Mouse (Mus musculus) heart, embryonic 14.5 days (tissue): ENCODE data around the gene Vps25. TPM values are rescaled to one million over a fixed set of nuclear protein-coding genes. Genes with fewer than 3 reads are reported as not detected.

Experiments
- ATAC-seq: fragments of 200-750 bp; cut with Nextera tagmentation; 2 replicates; pipeline ENCODE4 v1.8.0; 2017; ENCODE audit warnings: low read depth, moderate TSS enrichment; ENCODE audit not compliant: insufficient number of reproducible peaks, insufficient read depth, low FRiP score
- H3K27ac ChIP-seq, 2 experiments: fragments of 200-500 bp in 1 of 2; fragments of 300-500 bp in 1 of 2; sonication (generic) in 1 of 2; replicated peaks in 1 of 2; 2 replicates each; pipeline ENCODE4 v1.5.1; 2012 to 2014; ENCODE audit warnings: low read depth in 2 of 2, low read length in 2 of 2, control low read depth in 1 of 2, mild to moderate bottlenecking in 1 of 2, mixed read lengths in 1 of 2; ENCODE audit not compliant: control insufficient read depth in 1 of 2, insufficient read depth in 1 of 2
- H3K27me3 ChIP-seq: fragments of 300-500 bp; sonication (generic); 2 replicates; pipeline ENCODE4 v1.6.1; 2014; ENCODE audit warnings: mild to moderate bottlenecking, low read length, control low read depth; ENCODE audit not compliant: control insufficient read depth, insufficient read depth
- H3K36me3 ChIP-seq: fragments of 300-500 bp; sonication (generic); 2 replicates; pipeline ENCODE4 v1.6.1; 2014; ENCODE audit warnings: mild to moderate bottlenecking, control low read depth, low read length, mixed read lengths; ENCODE audit not compliant: control insufficient read depth, insufficient read depth
- H3K4me1 ChIP-seq, 2 experiments: fragments of 200-500 bp in 1 of 2; fragments of 300-500 bp in 1 of 2; sonication (generic) in 1 of 2; 2 replicates each; pipeline ENCODE4 v1.6.1; 2012 to 2014; ENCODE audit warnings: low read length in 2 of 2, control low read depth in 1 of 2, mixed read lengths in 1 of 2; ENCODE audit not compliant: control insufficient read depth in 2 of 2, insufficient read depth in 2 of 2
- H3K4me2 ChIP-seq: fragments of 300-500 bp; sonication (generic); 2 replicates; pipeline ENCODE4 v1.6.1; 2014; ENCODE audit warnings: mild to moderate bottlenecking, low read length
- H3K4me3 ChIP-seq, 2 experiments: fragments of 200-500 bp in 1 of 2; fragments of 300-500 bp in 1 of 2; sonication (generic) in 1 of 2; 2 replicates each; pipeline ENCODE4 v1.5.1; 2012 to 2014; ENCODE audit warnings: low read length in 2 of 2, mild to moderate bottlenecking in 2 of 2, control low read depth in 1 of 2, low read depth in 1 of 2, moderate library complexity in 1 of 2; ENCODE audit not compliant: control insufficient read depth in 1 of 2, insufficient read depth in 1 of 2
- H3K9ac ChIP-seq: fragments of 300-500 bp; sonication (generic); 2 replicates; pipeline ENCODE4 v1.6.1; 2014; ENCODE audit warnings: mild to moderate bottlenecking, low read length
- H3K9me3 ChIP-seq: fragments of 300-500 bp; sonication (generic); 2 replicates; pipeline ENCODE4 v1.6.1; 2016; ENCODE audit warnings: low read length, control low read depth; ENCODE audit not compliant: control insufficient read depth
- WGBS: fragments of 180-500 bp; shearing (Covaris S2); extraction: QIAGEN DNeasy Blood & Tissue Kit; methylation state at CpG from one replicate; pipeline ENCODE4 v1.1.7; 2014; 5-methylcytosine and 5-hydroxymethylcytosine counted together
- polyA plus RNA-seq: library from polyadenylated mRNA; unstranded; fragments of >200 nt; fragmentation: Nextera tagmentation; extraction: Ambion mirVana; gene quantifications from 2 replicates; pipeline ENCODE4 v1.2.1, GENCODE M21; 2014

Gene Vps25
- polyA plus RNA-seq, 1 experiment from 2014 or later = 123 TPM

GRCm38 (mm10) chr11:101255826-101256775, 2.6 kb downstream of the Vps25 start:
- H3K9me3 ChIP-seq = no peaks in the 10 kb centered on the region
- no peak for ATAC-seq
- H3K4me2 ChIP-seq = peak overlapping the region; percentile 24; the same call in 1 of the 2 replicates
- peaks cover 21 to 45% of the 10 kb centered on the region in 2 experiments for H3K4me1 ChIP-seq
- no peaks in the 10 kb centered on the region for H3K27me3 ChIP-seq
- peak overlapping the region; percentile 80 to 84 for H3K27ac ChIP-seq
- H3K4me3 ChIP-seq = no peak overlapping the region
- WGBS = 40% methylated on average over 13 of the region's 13 CpGs
- H3K36me3 ChIP-seq = peaks cover 18% of the 10 kb centered on the region
- H3K9ac ChIP-seq = no peak overlapping the region

- Histone ChIP-seq H3K27ac (peak overlapping the region; percentile 28 to 75; a peak in 3 of 4 replicates), H3K9ac (peak overlapping the region; percentile 82), H3K4me2 (peak overlapping the region; percentile 99), H3K4me3 (peak overlapping the region in 1 of 2 experiments; percentile 64; a peak in 1 of 4 replicates), H3K4me1 (peaks cover 32 to 52% of the 10 kb centered on the region in 2 experiments), H3K9me3 (no peaks in the 10 kb centered on the region), H3K36me3 (peaks cover 18% of the 10 kb centered on the region), H3K27me3 (peaks cover 18% of the 10 kb centered on the region)
- 25% methylated on average over 6 of the region's 6 CpGs for WGBS
- 0 out of 2 replicates have a peak, but pooled peaks have one; percentile 16 for ATAC-seq
These were observed 5.8 kb downstream of the Vps25 start for GRCm38 (mm10) chr11:101259261-101259712.

- peak within 1 kb of the TSS; percentile 64 to 75 for H3K27ac ChIP-seq
- ATAC-seq = peak; percentile 77
- peak within 1 kb of the TSS; percentile 82 for H3K9ac ChIP-seq
- H3K9me3 ChIP-seq = no peaks in the 10 kb centered on the region
- H3K4me1 ChIP-seq = peaks cover 35 to 55% of the 10 kb centered on the region in 2 experiments
- peak within 1 kb of the TSS; percentile 64 to 71 for H3K4me3 ChIP-seq
- H3K4me2 ChIP-seq = peak within 1 kb of the TSS; percentile 99
- WGBS = under 1% methylated on average over 42 of the region's 43 CpGs
- H3K27me3 ChIP-seq = peaks cover 25% of the 10 kb centered on the region
- peaks cover 18% of the 10 kb centered on the region for H3K36me3 ChIP-seq
These were observed 6.7 kb downstream of the Vps25 start, which contains the start of gene Wnk4 for GRCm38 (mm10) chr11:101259948-101260825. Wnk4 (plus strand) TSS chr11:101260567.

- WGBS = 0% methylated on average over 30 of the region's 30 CpGs
- Histone ChIP-seq H3K36me3 (peaks cover 18% of the 10 kb centered on the region), H3K4me3 (peak overlapping the region; percentile 64 to 71), H3K27ac (peak overlapping the region; percentile 51 to 75; a peak in 3 of 4 replicates), H3K4me2 (peak overlapping the region; percentile 99), H3K9ac (peak overlapping the region; percentile 82), H3K4me1 (peaks cover 36 to 52% of the 10 kb centered on the region in 2 experiments), H3K27me3 (peaks cover 29% of the 10 kb centered on the region), H3K9me3 (no peaks in the 10 kb centered on the region)
- ATAC-seq = no peak; the same call in none of the 2 replicates
These were observed 7.4 kb downstream of the Vps25 start for GRCm38 (mm10) chr11:101260826-101261380.

GRCm38 (mm10) chr11:101262272-101262967, 8.9 kb downstream of the Vps25 start:
- peaks cover 16% of the 10 kb centered on the region for H3K36me3 ChIP-seq
- ATAC-seq = no peak
- WGBS = 3% methylated on average over 24 of the region's 24 CpGs
- peak overlapping the region; percentile 57 for H3K9ac ChIP-seq
- peaks cover 37% of the 10 kb centered on the region for H3K27me3 ChIP-seq
- no peaks in the 10 kb centered on the region for H3K9me3 ChIP-seq
- H3K27ac ChIP-seq = no peak overlapping the region
- H3K4me1 ChIP-seq = peaks cover 31 to 48% of the 10 kb centered on the region in 2 experiments
- H3K4me2 ChIP-seq = peak overlapping the region; percentile 99
- H3K4me3 ChIP-seq = peak overlapping the region; percentile 28 to 64

GRCm38 (mm10) chr11:101263138-101263988, 9.9 kb downstream of the Vps25 start:
- H3K4me3 ChIP-seq = peak overlapping the region in 1 of 2 experiments; percentile 64; a peak in 1 of 4 replicates
- H3K9ac ChIP-seq = no peak overlapping the region
- H3K27me3 ChIP-seq = peaks cover 37% of the 10 kb centered on the region
- ATAC-seq = no peak
- H3K27ac ChIP-seq = no peak overlapping the region
- WGBS = 8% methylated on average over 32 of the region's 32 CpGs
- H3K4me2 ChIP-seq = peak overlapping the region; percentile 99
- peaks cover 6% of the 10 kb centered on the region for H3K36me3 ChIP-seq
- H3K4me1 ChIP-seq = peaks cover 31 to 40% of the 10 kb centered on the region in 2 experiments
- no peaks in the 10 kb centered on the region for H3K9me3 ChIP-seq
